Mouse (Mus musculus) heart, adult 11 months (tissue): ENCODE results near the gene Cuedc2.
A peak's percentile ranks its signal among the peaks of the same experiment; 100 is the strongest.

Experiments
- DNase-seq: peaks from one replicate; pipeline ENCODE4 v3.0.0; 2022

Cuedc2 gene

DNA sequence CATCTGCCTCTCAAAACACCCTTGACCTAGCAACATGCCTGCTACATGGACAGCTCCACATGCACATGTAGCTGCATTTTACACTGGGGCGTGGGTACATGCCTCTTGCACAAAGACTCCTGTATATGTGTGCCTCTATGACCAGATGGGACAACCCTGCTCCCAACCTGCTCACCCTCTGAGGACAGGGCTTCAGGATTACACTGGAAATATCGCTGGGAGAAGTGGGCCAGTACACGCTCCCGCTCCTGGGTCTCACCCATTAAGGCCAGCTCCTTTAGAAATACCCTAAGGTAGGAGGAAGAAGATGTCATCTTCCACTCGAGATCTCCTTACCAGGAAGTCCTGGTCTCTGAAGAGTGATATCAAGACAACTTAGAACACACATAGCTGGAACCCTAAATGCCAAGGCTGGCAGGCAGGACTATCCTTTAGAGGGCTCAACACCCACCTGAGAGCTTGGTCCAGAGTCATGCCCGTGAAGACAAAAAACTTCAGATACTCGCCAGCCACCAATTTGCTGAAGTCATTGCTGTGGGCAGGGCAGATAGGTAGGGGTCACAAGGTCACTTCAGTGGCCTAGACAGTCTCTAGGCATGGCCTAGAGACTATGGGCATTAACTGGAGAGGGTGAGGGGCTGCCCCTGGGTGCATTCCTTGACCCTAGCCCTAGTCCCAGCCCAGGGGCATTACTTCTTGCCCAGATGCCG lies 18.3 kb downstream of the Cuedc2 start:
- peak; percentile 86 for DNase-seq

DNA sequence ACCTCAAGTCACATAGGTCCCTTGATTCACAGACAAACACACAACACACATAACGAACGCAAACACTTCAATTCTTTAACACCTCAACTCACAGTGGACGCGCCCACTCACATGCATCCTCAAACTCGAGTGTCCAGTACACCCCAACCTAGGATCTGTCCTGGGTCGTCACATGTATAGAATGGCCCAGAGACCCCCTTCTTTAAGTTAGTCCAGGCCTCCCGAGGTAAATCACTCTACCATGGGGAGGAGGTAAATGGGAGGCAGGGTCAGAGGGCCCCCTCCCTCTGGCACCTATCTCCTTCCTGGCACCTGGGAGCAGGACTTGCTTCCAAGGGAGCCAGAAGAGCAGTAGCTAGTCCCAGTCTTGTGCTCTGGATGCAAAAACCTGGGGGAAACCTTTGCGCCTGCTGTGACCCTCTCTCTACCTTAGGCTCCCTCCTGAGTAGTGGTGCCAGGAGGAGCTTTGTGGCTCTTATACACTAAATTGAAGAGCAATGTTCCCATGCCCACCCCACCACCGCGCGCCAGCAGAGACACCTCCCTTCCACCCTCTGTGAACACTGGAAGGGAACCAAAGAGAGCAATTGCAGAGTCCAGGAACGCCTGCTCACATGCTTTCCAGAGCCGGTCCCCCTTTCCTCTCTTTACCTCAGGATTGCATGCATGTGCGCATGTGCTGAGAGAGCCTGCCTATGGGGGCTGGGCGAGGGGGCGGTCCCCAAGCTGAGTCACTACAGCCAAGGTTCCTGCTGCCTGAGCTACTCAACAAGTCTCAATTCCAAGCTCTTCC lies 19.7 kb downstream of the Cuedc2 start:
- peak; percentile 95 for DNase-seq

DNA sequence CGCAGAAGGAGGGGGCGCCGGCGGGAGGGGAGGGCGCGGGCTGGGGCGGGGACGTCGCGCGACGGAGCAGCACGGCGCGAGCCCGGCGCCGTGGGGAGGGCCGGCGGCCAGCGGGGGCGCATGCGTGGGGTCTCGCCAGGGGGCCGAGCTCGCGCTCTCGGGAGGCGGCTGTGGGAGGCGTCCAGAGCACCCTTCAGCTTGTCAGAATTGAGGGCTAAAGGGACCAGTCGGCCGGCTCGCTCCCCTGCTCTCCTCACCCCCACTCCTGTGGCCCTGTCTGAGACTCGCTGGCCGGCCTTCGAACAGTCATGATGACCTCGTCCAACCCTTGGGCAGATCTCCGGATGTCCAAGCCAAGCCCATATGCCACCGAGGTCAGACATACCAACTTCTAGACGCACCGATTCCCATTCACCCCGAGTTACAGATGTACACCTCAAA lies 20.5 kb downstream of the Cuedc2 start:
- DNase-seq = peak; percentile 89

DNA sequence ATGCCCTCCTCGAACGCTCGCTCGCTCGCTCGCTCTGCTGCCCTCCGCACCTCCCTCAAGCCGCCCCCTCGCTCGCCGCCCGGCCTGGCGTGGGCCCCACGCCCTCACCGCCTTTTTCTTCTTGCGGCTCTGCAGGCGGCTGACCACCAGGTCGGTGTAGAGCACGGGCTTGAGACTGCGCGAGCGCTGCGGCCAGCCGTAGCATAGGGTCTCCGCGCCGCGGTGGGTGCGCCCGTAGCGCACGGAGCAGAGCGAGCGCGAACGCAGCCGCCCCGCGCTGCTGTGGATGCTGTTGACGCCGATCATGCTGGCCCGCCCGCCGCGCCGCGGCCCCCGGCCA lies 21.0 kb downstream of the Cuedc2 start:
- DNase-seq = peak; percentile 85

DNA sequence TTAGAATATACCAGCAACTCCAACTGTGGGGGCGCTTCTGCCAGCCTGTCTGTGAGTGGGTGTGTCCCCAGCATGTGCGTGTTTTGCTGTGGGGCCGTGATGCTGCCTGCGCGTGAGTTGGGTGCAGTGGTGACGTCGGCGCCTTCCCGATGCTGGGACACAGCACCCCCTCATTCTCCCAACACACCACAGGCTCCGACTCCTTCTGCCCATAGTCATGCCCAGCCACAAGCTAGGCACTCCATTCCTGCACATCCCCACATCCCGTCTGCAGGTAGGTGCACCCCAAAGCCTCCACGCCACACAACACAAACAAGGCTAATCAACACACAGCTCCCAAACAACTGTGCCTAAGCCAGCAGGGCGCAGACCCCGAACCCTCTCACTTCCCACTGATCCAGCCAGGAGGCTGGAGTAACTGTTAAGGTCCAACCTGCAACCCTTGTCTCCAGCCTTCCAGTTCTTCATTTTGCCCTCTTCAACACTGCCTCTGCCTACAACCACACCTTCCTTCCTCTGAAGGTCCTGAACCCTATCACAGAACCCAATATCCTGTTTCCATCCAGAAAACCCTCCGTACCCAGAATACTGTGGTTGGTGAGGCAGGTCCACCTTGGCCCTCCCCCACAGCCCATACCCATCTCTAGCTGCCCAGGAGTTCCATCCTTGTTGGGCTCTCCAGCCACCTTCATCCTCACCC lies 21.5 kb downstream of the Cuedc2 start:
- peak; percentile 86 for DNase-seq

DNA sequence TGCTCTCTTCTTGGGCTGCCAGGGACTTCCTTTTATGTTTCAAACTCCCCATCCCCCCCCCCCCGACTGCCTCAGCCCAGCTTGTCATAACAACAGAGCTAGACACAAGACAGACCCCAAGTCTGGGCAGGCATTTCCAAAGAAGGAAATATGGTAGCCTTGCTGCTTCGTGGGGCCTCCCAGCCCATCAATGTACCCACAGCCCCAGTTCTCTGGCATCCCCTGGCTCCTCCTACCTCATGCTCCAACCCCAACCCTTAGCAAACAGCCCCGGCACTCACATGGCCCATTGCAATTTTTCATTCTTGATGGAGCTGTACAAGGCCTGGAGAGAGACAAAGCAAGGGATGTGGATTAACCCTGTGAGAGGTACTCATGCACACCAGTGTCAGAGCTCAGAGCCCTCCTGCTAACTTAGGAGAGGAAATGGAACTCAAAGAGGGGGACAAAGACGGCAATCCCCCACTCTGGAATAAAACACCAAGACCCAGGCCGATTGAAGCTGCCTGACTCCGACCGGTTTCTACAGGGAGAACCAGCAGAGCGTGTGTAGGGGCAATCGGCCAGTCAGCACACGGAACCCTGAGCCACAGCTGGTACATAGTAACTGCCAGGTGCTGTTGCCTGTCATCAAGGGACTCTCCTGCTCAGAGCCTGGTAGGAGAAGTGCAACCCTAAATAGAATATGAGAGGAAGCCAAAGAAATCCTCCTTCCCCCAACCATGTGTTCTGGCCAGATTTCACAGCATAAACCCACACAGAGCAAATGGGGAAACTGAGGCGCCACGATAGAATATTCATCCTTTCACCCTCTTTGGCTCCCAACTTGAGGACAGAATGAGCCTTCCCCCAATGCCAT lies 22.5 kb downstream of the Cuedc2 start:
- DNase-seq = peak; percentile 79

DNA sequence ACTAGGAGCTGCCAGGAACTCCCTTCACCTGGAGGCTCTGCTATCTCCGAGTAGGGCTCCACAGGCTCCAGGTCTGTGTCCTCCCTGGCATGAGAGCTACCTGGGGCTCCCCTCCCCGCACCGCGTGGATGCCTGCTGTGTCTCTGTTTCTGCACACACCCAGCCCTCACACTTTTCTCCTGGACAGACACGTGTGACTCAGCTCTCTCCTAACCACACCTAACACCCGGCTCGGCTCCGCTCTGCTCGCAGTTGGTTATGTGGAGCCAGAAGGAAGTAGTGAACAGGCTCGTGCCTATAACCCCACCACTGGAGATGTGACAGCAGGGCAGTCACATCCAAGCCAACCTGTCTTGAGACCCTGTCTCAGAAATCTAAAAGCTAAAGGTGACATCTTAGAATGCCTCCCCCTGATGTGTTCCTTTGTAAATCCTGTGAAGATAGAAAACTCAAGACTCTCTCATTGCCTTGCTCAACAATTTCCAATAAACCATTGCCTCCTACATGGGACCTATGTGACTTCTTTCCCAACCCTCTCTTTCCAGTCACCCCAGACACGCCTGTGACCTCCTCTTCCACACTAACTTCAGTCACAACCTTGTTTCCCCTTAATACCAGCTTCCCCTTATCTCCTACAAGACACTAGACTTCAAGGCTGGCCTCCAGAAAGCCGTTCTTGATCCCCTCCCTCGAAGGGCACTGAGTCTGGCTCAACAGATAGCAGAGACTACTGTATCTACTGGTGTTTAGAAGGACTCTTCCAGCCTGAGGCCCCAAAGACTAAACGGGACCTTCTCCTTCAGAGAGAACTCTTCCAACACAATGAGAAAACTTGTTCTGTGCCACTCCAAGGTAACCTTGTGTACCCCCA lies 23.4 kb downstream of the Cuedc2 start:
- DNase-seq = peak; percentile 82

DNA sequence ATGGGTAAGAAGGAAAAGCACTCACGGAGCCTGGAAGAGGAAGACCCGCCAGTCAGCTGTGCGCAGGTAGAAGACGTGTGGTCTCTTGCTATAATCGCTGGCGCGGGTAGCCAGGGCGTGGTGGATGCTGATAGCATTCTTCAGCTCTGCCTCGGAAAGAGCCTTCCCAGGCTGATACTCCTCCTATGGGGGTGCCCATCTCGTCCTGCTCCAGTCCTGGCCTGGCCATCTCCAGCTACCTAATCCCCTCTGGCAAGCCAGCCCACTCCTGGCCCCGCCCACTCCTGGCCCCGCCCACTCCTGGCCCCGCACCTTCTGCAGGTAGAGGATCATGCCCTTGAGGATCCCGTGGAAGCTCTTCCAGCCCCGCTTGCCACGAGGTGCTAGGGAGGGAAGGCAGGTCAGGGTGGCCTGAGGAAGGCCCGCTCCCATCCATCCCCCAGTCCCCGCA lies 24.3 kb downstream of the Cuedc2 start:
- DNase-seq = peak; percentile 93

DNA sequence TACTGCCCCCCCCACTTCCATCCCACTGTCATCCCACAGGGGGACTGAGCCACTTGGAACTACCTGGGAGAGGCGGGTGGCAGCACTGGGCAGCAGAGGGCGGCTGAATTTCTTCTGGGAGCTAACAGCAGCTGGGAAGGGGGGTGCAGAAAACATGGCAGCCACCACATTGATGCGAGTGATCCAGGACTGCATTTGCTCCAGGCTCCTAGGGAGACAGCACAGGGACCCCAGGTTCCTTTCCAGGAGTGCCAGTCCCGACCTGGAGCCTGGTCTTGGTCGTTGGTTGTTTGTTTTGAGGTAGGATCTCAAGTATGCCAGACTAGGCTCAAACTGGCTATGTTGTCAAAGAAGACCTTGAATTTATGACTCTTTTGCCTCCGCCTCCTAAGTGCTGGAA lies 24.9 kb downstream of the Cuedc2 start:
- peak; percentile 81 for DNase-seq

DNA sequence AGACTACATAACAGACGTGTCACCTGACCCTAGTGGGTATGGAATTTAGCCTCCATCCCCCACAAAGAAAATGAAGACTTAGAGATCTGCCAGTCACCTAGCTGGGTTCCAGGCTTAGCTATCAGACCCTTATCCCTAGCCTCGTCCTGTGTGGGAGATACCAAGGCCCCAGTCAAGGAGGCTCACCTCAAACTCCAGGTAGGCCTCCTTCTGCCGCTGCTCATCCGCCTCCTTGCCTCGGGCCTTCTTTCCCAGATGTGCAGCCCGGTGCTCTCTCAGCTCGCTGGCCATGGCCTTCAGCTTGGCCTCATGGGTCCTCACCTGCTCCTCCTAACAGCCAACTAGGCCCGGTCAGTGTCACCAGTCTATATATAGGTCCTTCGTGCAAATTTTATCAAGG lies 25.4 kb downstream of the Cuedc2 start:
- peak; percentile 84 for DNase-seq

DNA sequence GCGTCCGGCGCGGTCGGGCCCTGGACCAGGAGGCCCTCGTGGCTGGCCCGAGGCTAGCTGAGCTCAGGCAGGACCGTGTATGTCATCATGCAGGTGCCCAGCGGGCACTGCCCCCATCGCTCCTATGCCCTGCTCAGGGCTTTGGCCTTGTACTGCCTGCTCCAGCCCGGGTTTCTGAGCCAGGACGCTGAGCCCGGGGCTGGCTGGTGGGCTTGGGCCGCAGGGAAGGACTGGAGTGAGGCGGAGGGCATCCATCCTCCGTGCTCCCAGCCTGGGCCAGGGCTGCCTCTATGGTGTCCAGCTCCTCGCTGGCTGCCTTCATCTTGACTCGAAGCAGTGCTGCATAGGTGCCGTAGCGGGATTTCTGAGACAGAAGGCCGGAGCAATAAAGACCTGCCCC lies 25.9 kb downstream of the Cuedc2 start:
- DNase-seq = peak; percentile 91

DNA sequence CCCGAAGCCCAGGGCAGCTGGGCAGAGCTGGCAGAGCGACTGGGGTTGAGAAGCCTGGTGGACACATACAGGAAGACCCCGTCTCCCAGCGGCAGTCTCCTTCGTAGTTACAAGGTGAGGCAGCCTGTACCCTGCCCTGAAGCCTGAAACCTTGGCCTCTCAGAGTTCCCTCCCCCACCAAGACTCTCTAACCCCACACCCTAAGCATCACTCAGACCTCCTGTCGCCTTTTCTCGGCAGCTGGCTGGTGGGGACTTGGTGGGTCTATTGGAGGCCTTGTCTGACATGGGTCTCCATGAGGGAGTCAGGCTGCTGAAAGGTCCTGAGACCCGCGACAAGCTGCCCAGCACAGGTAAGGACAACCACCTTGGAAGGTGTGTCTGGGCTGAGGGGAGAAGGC lies 27.2 kb downstream of the Cuedc2 start:
- peak; percentile 86 for DNase-seq

DNA sequence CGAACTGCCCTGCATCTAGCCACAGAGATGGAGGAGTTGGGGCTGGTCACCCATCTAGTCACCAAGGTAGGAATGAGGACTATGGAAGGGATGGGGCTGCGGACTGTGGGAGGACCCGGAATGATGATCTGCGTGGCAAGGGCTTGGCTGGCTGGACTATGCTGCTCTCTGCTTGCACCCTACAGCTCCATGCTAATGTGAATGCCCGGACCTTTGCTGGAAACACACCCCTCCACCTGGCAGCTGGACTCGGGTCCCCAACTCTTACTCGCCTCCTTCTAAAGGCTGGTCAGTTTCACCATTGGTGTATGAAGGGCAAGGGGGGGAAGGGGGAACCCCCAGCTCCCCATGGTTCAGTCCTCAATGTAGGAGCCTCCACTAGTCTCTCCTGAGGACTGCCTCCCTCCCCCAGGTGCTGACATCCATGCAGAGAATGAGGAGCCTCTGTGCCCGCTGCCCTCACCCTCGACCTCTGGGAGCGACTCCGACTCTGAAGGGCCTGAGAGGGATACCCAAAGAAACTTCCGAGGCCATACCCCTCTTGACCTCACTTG lies 28.1 kb downstream of the Cuedc2 start:
- peak; percentile 90 for DNase-seq

DNA sequence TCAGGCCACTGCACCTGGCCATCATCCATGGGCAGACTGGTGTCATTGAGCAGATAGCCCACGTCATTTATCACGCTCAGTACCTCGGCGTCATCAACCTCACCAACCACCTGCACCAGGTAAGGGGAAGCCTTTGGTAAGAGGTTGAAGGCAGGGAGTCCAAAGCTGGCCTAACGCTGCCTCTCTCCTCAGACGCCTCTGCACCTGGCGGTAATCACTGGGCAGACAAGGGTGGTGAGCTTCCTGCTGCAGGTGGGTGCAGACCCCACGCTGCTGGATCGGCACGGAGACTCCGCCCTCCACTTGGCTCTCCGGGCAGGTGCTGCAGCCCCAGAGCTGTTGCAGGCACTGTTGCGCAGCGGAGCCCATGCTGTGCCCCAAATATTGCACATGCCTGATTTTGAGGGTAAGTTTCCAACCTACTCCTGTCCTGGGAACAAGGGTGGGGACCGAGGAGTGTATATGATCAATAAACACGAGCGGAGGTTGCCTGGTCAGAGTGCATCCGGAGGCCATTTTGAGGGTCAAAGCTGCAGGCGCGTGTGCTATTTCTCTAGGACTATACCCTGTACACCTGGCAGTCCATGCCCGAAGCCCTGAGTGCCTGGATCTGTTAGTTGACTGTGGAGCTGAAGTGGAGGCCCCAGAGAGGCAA lies 28.7 kb downstream of the Cuedc2 start:
- DNase-seq = peak; percentile 91

DNA sequence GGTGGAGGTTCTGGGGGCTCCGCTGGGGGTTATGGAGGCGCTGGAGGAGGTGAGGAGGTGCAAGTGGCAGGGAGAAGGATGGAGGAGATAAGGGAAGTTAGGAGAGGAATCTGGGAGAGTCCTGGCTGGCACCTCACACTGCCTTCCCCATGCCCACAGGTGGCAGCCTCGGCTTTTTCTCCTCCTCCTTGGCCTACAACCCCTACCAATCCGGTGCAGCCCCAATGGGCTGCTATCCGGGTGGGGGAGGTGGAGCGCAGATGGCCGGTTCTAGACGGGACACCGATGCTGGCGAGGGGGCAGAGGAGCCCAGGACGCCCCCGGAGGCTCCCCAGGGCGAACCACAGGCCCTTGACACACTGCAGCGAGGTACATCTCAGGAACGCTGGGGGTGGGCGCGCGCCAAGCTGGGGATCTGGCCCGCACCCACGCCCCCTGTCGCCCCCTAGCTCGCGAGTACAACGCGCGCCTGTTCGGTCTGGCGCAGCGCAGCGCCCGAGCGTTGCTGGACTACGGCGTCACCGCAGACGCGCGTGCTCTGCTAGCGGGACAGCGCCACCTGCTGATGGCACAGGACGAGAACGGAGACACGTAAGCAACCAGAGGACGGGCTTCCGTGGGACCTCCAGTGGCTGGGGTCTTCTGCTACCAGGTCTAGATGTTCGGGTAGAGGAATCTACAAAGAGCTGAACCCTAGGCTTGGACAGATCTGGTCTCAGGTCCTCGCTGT lies 29.6 kb downstream of the Cuedc2 start:
- peak; percentile 95 for DNase-seq

DNA sequence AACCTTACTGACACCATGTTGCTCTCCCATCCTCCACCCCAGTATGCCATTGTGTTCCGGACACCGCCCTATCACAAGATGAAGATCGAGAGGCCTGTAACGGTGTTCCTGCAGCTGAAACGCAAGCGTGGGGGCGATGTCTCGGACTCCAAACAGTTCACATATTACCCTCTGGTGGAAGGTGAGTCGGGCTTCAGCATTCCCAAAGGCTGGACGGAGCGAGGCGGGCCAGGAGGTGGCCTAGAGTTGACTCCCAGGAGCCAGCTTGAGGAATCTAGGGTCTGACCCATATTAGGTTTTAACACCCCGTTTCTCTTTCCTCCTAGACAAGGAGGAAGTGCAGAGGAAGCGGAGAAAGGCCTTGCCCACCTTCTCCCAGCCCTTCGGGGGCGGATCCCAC lies 30.2 kb downstream of the Cuedc2 start:
- DNase-seq = peak; percentile 93

DNA sequence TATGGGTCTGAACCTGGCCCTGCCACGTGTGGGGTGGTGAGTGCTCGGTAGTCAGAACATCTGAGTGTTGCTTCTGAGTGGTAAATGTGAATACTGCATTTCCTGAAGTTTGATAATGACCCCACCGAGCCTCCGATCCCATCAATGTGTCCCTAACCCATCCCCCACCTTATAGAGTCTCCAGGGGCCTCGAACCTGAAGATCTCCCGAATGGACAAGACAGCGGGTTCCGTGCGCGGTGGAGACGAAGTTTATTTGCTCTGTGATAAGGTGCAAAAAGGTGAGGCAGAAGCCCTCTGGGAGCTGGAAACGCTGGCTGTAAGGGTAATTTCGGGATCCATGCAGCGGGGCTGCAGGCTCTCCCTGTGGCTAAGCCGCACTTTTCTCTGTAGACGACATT lies 30.7 kb downstream of the Cuedc2 start:
- peak; percentile 89 for DNase-seq

DNA sequence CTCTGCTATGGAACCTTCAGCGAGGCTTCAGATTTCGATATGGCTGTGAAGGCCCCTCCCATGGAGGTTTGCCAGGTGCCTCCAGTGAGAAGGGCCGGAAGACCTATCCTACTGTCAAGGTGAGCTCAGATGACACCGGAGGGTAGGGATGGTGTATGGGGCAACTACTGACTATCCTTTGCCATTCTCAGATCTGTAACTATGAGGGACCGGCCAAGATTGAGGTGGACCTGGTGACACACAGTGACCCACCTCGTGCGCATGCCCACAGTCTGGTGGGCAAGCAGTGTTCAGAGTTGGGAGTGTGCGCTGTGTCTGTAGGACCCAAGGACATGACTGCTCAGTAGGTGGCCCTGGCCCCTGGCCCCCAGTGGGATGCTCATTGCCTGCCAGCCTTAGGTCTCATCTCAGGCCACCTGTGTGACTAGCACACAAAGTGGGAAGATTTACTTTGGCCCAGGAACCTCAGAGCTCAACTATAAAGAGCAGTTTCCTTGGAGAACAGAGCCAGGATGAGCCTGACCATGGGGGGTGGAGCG lies 31.7 kb downstream of the Cuedc2 start:
- DNase-seq = peak; percentile 91

DNA sequence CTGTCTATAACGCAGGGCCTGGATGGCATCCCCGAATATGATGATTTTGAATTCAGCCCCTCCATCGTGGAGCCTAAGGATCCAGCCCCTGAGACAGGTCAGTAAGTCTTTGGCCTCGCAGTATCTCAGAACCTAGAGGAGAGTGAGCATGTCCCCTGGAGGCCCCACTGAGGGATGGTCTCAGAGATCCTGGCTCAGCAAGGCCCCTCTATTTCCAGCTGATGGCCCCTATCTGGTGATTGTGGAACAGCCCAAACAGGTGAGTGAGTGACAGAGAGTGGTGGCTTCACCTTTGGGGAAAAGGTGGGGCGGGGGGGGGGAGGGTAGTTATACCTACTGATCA lies 32.3 kb downstream of the Cuedc2 start:
- peak; percentile 92 for DNase-seq
